Mouse (Mus musculus): Measurements from ENCODE around the gene Pigz. TPM values are rescaled to one million over a fixed set of nuclear protein-coding genes. Genes with fewer than 3 reads are reported as not detected.

Gene Pigz
- total and polyA plus RNA-seq, 2 experiments from 2014 or later, result 5.2 to 6.1 TPM

DNA sequence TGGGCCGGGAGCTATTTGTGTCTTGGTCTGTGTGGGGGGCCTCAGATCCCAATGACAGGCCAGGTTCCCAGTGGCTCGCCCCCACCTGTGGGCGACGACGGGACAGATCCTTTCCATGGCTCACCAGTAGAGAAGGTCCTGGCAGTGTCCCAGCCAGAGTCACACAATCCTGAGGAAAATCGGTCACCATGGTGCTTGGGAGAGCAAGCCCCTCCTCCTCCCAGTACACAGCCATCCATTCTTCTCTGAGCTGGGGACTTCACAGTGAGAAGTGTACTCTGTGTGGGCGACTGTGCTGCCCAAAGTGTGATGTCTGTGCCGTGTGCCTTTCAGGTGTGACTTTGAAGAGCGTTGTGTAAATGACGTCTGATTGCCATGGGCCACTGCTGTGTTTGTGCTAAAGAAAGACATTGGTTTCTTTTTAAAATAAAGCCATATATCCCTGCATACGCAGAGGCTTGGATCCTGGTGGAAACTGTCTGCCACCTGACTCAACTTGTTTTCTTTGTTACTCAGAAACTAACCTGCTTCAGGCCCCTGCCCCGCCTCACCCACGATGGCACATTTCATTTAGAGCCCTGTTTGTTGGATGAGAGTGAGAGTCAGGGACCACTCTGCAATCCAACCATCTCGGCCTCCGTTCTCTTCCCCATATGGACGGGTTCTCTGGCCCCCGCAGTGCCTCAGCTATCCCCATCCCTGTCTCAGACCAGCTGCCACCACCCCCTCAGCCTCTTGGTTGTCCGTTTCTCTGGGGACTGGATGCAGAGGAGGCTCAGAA lies 34.9 kb upstream of the Pigz start:
- WGBS, result 45% methylated on average over 18 of the region's 18 CpGs
- peaks cover 18% of the 10 kb centered on the region; the same call in 1 of the 2 replicates for H3K4me1 ChIP-seq (ENCODE audit: insufficient read depth, low read length)
- ATAC-seq (peak; percentile 82), DNase-seq (ENCODE audit: low spot score) (peak; percentile 86)
- no peak overlapping the region for H3K4me3 ChIP-seq (ENCODE audit: low read length)
- H3K27me3 ChIP-seq (ENCODE audit: insufficient read depth, low read length), result no peaks in the 10 kb centered on the region
- peak overlapping the region; percentile 79 for H3K27ac ChIP-seq
- H3K9ac ChIP-seq (replicated peaks; ENCODE audit: low read length), result no peak overlapping the region
- TF ChIP-seq CTCF (IDR thresholded peaks at IDR 0.05; ENCODE audit: low read depth), result no peak
- H3K36me3 ChIP-seq (ENCODE audit: insufficient read depth, low read length), result no peaks in the 10 kb centered on the region
- no peak overlapping the region; the same call in 1 of the 2 replicates for H3K4me2 ChIP-seq (ENCODE audit: low read depth, low read length)
- no peaks in the 10 kb centered on the region for H3K9me3 ChIP-seq (ENCODE audit: low read length)

DNA sequence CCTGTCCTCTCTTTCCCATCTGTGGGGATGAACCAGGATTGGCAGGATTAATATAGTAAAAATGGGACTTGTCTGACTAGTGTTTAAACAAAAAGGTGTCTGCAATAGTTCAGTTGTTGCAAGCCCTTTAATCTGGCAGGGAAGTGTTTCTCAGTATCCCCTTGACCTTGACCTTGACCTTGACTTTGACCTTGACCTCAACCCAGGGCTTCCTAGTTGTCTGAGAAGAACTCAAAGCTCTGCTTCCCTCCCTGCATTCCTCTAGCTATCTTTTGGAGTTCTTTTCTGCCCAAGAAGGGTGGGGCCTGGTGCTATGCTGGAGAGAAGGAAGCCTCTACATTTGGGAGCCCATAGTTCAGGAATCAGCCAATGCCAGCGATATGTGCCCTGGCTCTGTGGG lies 31.8 kb upstream of the Pigz start:
- peaks cover 18% of the 10 kb centered on the region; the same call in 1 of the 2 replicates for H3K4me1 ChIP-seq (ENCODE audit: insufficient read depth, low read length)
- no peaks in the 10 kb centered on the region for H3K9me3 ChIP-seq (ENCODE audit: low read length)
- WGBS, result 70% methylated on average over 1 of the region's 1 CpGs
- ATAC-seq, result no peak
- no peak overlapping the region for H3K4me3 ChIP-seq (ENCODE audit: low read length)
- DNase-seq (ENCODE audit: low spot score), result no peak
- no peak overlapping the region for H3K27ac ChIP-seq
- H3K27me3 ChIP-seq (ENCODE audit: insufficient read depth, low read length), result no peaks in the 10 kb centered on the region
- H3K4me2 ChIP-seq (ENCODE audit: low read depth, low read length), result no peak overlapping the region
- no peaks in the 10 kb centered on the region for H3K36me3 ChIP-seq (ENCODE audit: insufficient read depth, low read length)
- H3K9ac ChIP-seq (replicated peaks; ENCODE audit: low read length), result no peak overlapping the region
- TF ChIP-seq CTCF (IDR thresholded peaks at IDR 0.05; ENCODE audit: low read depth), result no peak

DNA sequence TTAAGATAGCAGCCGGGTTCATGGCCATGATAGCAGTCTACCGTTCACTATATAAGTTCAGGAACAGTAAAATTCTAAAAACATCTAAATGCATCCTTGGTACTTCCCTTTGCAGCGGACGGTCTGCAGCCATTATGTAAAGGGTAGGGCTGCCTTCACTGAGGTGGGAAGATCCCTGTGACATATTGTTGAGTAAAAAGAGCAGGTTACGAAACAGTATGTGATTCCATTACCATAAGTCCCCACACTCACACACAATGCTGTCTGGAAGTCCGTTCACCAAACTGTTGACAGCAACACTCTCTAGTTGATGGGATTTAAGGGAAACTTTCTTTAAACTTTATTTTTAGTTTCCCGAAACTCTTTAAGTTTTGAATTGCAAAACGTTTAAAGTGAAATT lies 30.4 kb upstream of the Pigz start:
- Histone ChIP-seq H3K27ac (no peak overlapping the region), H3K4me2 (ENCODE audit: low read depth, low read length) (no peak overlapping the region), H3K9ac (replicated peaks; ENCODE audit: low read length) (no peak overlapping the region), H3K36me3 (ENCODE audit: insufficient read depth, low read length) (no peaks in the 10 kb centered on the region), H3K9me3 (ENCODE audit: low read length) (no peaks in the 10 kb centered on the region), H3K27me3 (ENCODE audit: insufficient read depth, low read length) (no peaks in the 10 kb centered on the region), H3K4me3 (ENCODE audit: low read length) (no peak overlapping the region), H3K4me1 (ENCODE audit: insufficient read depth, low read length) (peaks cover 4% of the 10 kb centered on the region; the same call in 1 of the 2 replicates)
- ATAC-seq (no peak), DNase-seq (ENCODE audit: low spot score) (no peak)
- no peak for TF ChIP-seq CTCF (IDR thresholded peaks at IDR 0.05; ENCODE audit: low read depth)
- WGBS, result 88% methylated on average over 8 of the region's 8 CpGs

DNA sequence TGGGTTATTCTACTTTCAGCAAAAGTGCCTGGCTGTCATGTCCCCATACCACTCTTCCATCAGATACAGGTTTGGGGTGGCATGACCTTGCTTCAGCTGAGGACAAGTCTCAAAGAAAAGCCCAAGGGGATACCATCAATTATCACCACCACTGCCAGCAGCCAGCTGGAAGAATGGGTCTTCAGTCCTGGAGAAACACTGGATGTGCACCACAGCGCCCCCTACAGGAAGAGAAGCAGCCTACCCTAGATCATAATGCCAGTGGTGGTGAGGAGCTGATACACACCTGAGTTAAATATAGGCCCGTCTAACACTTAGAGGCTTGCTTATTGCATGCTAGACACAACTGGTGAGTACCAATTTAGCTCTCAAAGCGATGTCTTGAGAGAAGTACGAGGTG lies 28.3 kb upstream of the Pigz start:
- Histone ChIP-seq H3K9me3 (ENCODE audit: low read length) (no peaks in the 10 kb centered on the region), H3K4me2 (ENCODE audit: low read depth, low read length) (no peak overlapping the region), H3K9ac (replicated peaks; ENCODE audit: low read length) (no peak overlapping the region), H3K4me3 (ENCODE audit: low read length) (no peak overlapping the region), H3K27ac (no peak overlapping the region), H3K4me1 (ENCODE audit: insufficient read depth, low read length) (no peaks in the 10 kb centered on the region), H3K36me3 (ENCODE audit: insufficient read depth, low read length) (no peaks in the 10 kb centered on the region), H3K27me3 (ENCODE audit: insufficient read depth, low read length) (no peaks in the 10 kb centered on the region)
- peak; percentile 47 for TF ChIP-seq CTCF (IDR thresholded peaks at IDR 0.05; ENCODE audit: low read depth)
- ATAC-seq (no peak), DNase-seq (ENCODE audit: low spot score) (no peak)
- WGBS, result 73% methylated on average over 4 of the region's 4 CpGs

DNA sequence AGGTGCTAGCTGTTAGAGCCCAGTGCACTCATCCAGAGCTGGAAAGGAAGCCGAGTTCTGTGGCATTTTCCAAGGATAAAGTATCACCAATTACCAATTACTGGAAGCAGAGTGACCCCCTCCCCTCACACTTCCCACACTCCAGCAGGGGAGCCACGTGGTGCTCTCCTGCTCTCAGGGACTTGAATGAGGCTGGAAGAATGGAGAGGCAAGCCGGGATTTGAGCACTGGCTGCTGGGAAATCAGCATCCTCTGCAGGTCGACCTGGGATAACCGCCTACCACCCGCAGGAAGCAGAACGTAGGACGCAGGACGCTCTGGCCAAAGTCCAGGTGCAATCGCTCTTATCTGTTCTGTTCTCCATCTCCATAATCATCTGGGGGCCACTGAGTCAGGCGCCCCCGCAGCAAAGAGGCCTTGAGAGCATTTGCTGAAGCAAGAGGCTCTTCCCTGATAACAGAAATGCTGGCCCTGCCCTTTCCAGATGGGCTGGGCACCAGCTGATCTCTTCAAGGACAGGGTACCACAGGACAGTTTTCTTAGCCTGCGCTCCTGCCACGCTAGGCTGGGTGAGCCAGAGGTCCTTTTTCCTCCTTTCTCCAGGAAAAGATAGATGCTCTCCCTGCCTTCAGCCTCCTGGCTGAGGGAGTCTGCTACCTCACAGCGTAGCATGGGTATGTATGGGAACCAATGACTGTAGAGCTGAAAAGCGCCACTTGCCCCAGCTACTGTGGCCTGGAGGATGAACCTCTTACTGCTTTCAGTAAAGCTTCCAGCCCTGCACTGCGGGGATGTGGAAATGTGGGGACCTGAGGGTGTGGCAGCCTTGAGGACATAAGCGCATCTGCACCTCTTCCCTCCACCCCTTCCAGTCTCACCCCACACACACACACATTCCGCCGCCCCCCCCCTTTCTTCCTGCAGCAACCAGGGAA lies 27.5 kb upstream of the Pigz start:
- WGBS, result 35% methylated on average over 19 of the region's 20 CpGs
- H3K4me3 ChIP-seq (ENCODE audit: low read length), result no peak overlapping the region
- DNase-seq (ENCODE audit: low spot score) (no peak), ATAC-seq (peak; percentile 38; the same call in 1 of the 2 replicates)
- H3K9me3 ChIP-seq (ENCODE audit: low read length), result no peaks in the 10 kb centered on the region
- H3K27ac ChIP-seq, result peak overlapping the region; percentile 41; the same call in 1 of the 2 replicates
- H3K27me3 ChIP-seq (ENCODE audit: insufficient read depth, low read length), result no peaks in the 10 kb centered on the region
- H3K9ac ChIP-seq (replicated peaks; ENCODE audit: low read length), result peak overlapping the region; percentile 24; the same call in 1 of the 2 replicates
- no peaks in the 10 kb centered on the region for H3K4me1 ChIP-seq (ENCODE audit: insufficient read depth, low read length)
- H3K36me3 ChIP-seq (ENCODE audit: insufficient read depth, low read length), result no peaks in the 10 kb centered on the region
- no peak for TF ChIP-seq CTCF (IDR thresholded peaks at IDR 0.05; ENCODE audit: low read depth)
- peak overlapping the region; percentile 22; the same call in 1 of the 2 replicates for H3K4me2 ChIP-seq (ENCODE audit: low read depth, low read length)

DNA sequence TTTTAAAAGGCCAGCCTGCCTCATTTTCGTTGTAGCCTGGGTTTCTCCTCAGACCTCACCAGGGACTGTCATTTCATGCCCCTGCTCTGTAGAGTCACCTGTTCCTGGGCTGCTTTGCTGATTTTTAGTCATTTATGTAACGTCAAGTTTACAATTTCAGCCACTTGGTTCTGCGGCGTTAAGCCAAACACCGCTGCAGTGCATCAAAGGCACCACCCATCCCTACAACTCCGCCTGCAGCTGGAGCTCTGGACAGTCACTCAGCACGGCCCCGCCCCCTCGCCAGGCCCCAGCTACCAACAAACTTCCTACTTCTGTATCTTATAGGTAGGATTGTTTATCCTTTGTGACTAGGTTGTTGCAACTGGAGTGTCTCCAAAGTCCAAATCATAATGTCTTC lies 26.8 kb upstream of the Pigz start:
- ATAC-seq (peak; percentile 57; the same call in 1 of the 2 replicates), DNase-seq (ENCODE audit: low spot score) (peak; percentile 25)
- H3K27me3 ChIP-seq (ENCODE audit: insufficient read depth, low read length), result no peaks in the 10 kb centered on the region
- 14% methylated on average over 9 of the region's 9 CpGs for WGBS
- peak overlapping the region; percentile 22 for H3K4me2 ChIP-seq (ENCODE audit: low read depth, low read length)
- H3K9ac ChIP-seq (replicated peaks; ENCODE audit: low read length), result no peak overlapping the region; the same call in 1 of the 2 replicates
- H3K4me1 ChIP-seq (ENCODE audit: insufficient read depth, low read length), result no peaks in the 10 kb centered on the region
- no peaks in the 10 kb centered on the region for H3K36me3 ChIP-seq (ENCODE audit: insufficient read depth, low read length)
- H3K4me3 ChIP-seq (ENCODE audit: low read length), result no peak overlapping the region
- H3K27ac ChIP-seq, result peak overlapping the region; percentile 41; the same call in 1 of the 2 replicates
- no peak for TF ChIP-seq CTCF (IDR thresholded peaks at IDR 0.05; ENCODE audit: low read depth)
- no peaks in the 10 kb centered on the region for H3K9me3 ChIP-seq (ENCODE audit: low read length)
